Mouse (Mus musculus) megakaryocyte, embryonic 14.5 days (primary cell): ENCODE measurements around the gene Cenpi. TPM values are rescaled to one million over a fixed set of nuclear protein-coding genes. Genes with fewer than 3 reads are reported as not detected.

Experiments used
- H3K27me3 ChIP-seq: replicated peaks from 2 replicates; pipeline ENCODE3; 2012; ENCODE audit warnings: inconsistent platforms
- H3K36me3 ChIP-seq: replicated peaks from 2 replicates; pipeline ENCODE3; 2012; ENCODE audit warnings: low read length, inconsistent platforms, mixed read lengths
- H3K4me1 ChIP-seq: 2 replicates; pipeline ENCODE4 v1.6.1; 2012; ENCODE audit warnings: inconsistent platforms
- H3K4me3 ChIP-seq: replicated peaks from 2 replicates; pipeline ENCODE3; 2012; ENCODE audit warnings: moderate library complexity, mild to moderate bottlenecking, inconsistent platforms
- H3K9me3 ChIP-seq: 2 replicates; pipeline ENCODE4 v1.6.1; 2012; ENCODE audit warnings: inconsistent platforms
- FLI1 ChIP-seq: IDR thresholded peaks from 2 replicates; pipeline ENCODE4 v1.6.1; 2012; ENCODE audit warnings: low read length, inconsistent platforms, mixed read lengths
- GATA1 ChIP-seq: IDR thresholded peaks from 3 replicates; pipeline ENCODE4 v1.6.1; 2012; ENCODE audit warnings: mixed read lengths, low read length, inconsistent platforms, borderline replicate concordance
- polyA plus RNA-seq: library from polyadenylated mRNA; stranded (reverse); fragments of >175 nt; gene quantifications from 2 replicates; pipeline ENCODE4 v1.2.3, GENCODE M21; 2012; ENCODE audit warnings: low replicate concordance; ENCODE audit not compliant: insufficient read depth

The Cenpi gene
- polyA plus RNA-seq, 1 experiment = 0.15 TPM

GRCm38 (mm10) chrX:134353848-134354247 lies 46.0 kb downstream of the Cenpi start:
- H3K4me3 ChIP-seq = no peak overlapping the region
- H3K27me3 ChIP-seq = no peaks in the 10 kb centered on the region
- H3K4me1 ChIP-seq = peaks cover 5% of the 10 kb centered on the region; the same call in 1 of the 2 replicates
- TF ChIP-seq GATA1 (no peak), FLI1 (no peak)
- no peaks in the 10 kb centered on the region for H3K9me3 ChIP-seq
- H3K36me3 ChIP-seq = peaks cover 14% of the 10 kb centered on the region

GRCm38 (mm10) chrX:134359336-134359735 lies 51.5 kb downstream of the Cenpi start:
- Histone ChIP-seq H3K4me1 (peaks cover 5% of the 10 kb centered on the region; the same call in 1 of the 2 replicates), H3K9me3 (no peaks in the 10 kb centered on the region), H3K27me3 (no peaks in the 10 kb centered on the region), H3K4me3 (no peak overlapping the region), H3K36me3 (peaks cover 11% of the 10 kb centered on the region)
- TF ChIP-seq GATA1 (no peak), FLI1 (no peak)

- Histone ChIP-seq H3K4me1 (no peaks in the 10 kb centered on the region), H3K36me3 (peaks cover 15% of the 10 kb centered on the region), H3K4me3 (no peak overlapping the region), H3K27me3 (peaks cover 3% of the 10 kb centered on the region), H3K9me3 (no peaks in the 10 kb centered on the region)
- TF ChIP-seq GATA1 = no peak
- TF ChIP-seq FLI1 = no peak
Measured at GRCm38 (mm10) chrX:134362156-134362555, 54.3 kb downstream of the Cenpi start.

GRCm38 (mm10) chrX:134365421-134365820 lies 57.5 kb downstream of the Cenpi start:
- no peaks in the 10 kb centered on the region for H3K9me3 ChIP-seq
- TF ChIP-seq FLI1 = no peak
- no peak for TF ChIP-seq GATA1
- H3K36me3 ChIP-seq = peaks cover 15% of the 10 kb centered on the region
- no peaks in the 10 kb centered on the region for H3K4me1 ChIP-seq
- peaks cover 3% of the 10 kb centered on the region for H3K27me3 ChIP-seq
- no peak overlapping the region for H3K4me3 ChIP-seq

- TF ChIP-seq FLI1 = no peak
- no peaks in the 10 kb centered on the region for H3K4me1 ChIP-seq
- no peaks in the 10 kb centered on the region for H3K9me3 ChIP-seq
Measured at GRCm38 (mm10) chrX:134366547-134366946, 58.7 kb downstream of the Cenpi start.

GRCm38 (mm10) chrX:134371279-134371678 lies 63.4 kb downstream of the Cenpi start:
- no peaks in the 10 kb centered on the region for H3K36me3 ChIP-seq
- H3K27me3 ChIP-seq = peaks cover 2% of the 10 kb centered on the region
- TF ChIP-seq FLI1 (no peak), GATA1 (no peak)

More at GRCm38 (mm10) chrX:134366547-134366946, 58.7 kb downstream of the Cenpi start:
- no peak overlapping the region for H3K4me3 ChIP-seq
- H3K36me3 ChIP-seq = peaks cover 15% of the 10 kb centered on the region
- H3K27me3 ChIP-seq = peaks cover 3% of the 10 kb centered on the region

GRCm38 (mm10) chrX:134374190-134374589 lies 66.3 kb downstream of the Cenpi start:
- TF ChIP-seq FLI1 = no peak
- TF ChIP-seq GATA1 = no peak
- Histone ChIP-seq H3K36me3 (no peaks in the 10 kb centered on the region), H3K4me1 (no peaks in the 10 kb centered on the region), H3K9me3 (no peaks in the 10 kb centered on the region), H3K4me3 (no peak overlapping the region), H3K27me3 (peaks cover 2% of the 10 kb centered on the region)

More at GRCm38 (mm10) chrX:134371279-134371678, 63.4 kb downstream of the Cenpi start:
- H3K4me1 ChIP-seq = no peaks in the 10 kb centered on the region
- H3K9me3 ChIP-seq = no peaks in the 10 kb centered on the region
- H3K4me3 ChIP-seq = no peak overlapping the region

- no peaks in the 10 kb centered on the region for H3K36me3 ChIP-seq
- peaks cover 10% of the 10 kb centered on the region for H3K27me3 ChIP-seq
- TF ChIP-seq FLI1 = no peak
- no peak overlapping the region for H3K4me3 ChIP-seq
- H3K4me1 ChIP-seq = no peaks in the 10 kb centered on the region
- no peaks in the 10 kb centered on the region for H3K9me3 ChIP-seq
Measured at GRCm38 (mm10) chrX:134384896-134385295, 77.0 kb downstream of the Cenpi start.

GRCm38 (mm10) chrX:134398972-134399371 lies 91.1 kb downstream of the Cenpi start:
- Histone ChIP-seq H3K4me3 (no peak overlapping the region), H3K9me3 (peaks cover 5% of the 10 kb centered on the region; the same call in 1 of the 2 replicates), H3K27me3 (peaks cover 9% of the 10 kb centered on the region), H3K36me3 (no peaks in the 10 kb centered on the region), H3K4me1 (no peaks in the 10 kb centered on the region)
- TF ChIP-seq GATA1 (no peak), FLI1 (no peak)

- Histone ChIP-seq H3K4me1 (no peaks in the 10 kb centered on the region), H3K9me3 (peaks cover 5% of the 10 kb centered on the region; the same call in 1 of the 2 replicates), H3K27me3 (peaks cover 22% of the 10 kb centered on the region), H3K4me3 (peak within 1 kb of the TSS; percentile 46), H3K36me3 (no peaks in the 10 kb centered on the region)
- TF ChIP-seq GATA1 (no peak), FLI1 (no peak)
Measured at GRCm38 (mm10) chrX:134403863-134404583, 96.1 kb downstream of the Cenpi start, which contains the start of gene Drp2. Gene Drp2 (plus strand): TSS chrX:134404551.
